Mouse (Mus musculus) NIH3T3 (cell line): ENCODE measurements around the gene Nectin1.

Experiments used
- DNase-seq: peaks from one replicate; pipeline ENCODE4 v3.0.0-alpha.2; 2012; ENCODE audit warnings: low read depth

The Nectin1 gene

DNA sequence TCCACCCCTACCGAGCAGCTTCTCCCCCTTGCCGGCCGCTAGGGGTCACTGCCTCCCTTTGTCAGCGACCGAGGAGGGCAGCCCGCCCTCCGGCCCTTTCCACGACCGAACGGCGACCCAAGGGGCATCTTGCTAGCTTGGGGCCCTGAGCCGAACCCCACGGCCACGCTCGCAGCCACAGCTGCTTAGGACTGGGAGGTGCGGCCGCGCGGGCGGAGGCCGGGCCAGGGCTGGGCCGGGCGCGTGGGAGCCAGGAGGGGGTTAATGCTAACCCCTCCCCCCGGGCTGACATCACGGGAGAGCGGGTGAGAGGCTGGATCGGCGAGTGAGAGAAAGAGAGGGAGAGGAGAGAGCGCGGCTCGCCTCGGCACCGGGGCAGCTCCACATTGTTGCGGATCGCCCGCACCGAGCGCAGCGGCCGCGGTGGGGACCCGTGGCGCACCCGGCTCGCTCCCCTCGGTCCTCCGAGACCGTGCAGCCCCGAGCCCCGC lies at the start of gene Nectin1:
Gene Nectin1 (plus strand): TSS at position 338 of the 491 bp plus-strand sequence.
- DNase-seq = peak; percentile 90

DNA sequence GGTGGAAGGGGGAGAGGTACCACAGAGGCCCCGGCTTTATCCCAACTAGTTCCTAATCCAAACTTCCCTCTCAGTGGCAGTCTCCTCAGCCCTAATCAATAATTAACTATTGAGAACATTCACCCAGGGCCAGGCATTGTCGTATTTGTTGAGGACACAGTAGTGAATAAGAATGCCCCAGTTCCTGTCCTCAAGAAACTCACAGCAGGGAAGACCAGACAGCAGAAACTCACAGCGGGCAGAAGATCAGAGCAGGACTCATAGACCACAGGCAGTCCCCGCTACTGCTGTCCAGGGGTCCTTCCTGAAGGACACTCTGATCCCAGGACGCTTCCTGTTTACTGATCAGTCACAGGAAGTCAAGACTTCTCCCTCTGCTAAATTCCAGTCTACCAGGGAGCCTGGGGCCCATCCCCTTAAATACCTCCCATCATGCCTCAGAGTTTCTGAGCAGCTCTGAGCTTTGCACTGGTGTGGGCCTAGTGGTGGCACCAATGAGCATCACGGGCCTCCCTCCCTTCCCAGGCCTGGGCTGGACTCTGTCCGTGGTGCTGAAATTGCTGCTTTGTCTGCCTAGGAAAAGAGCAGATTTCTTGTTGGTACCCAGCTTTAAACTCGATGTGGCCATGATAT lies 45.6 kb upstream of the Nectin1 start:
- DNase-seq = peak; percentile 89

DNA sequence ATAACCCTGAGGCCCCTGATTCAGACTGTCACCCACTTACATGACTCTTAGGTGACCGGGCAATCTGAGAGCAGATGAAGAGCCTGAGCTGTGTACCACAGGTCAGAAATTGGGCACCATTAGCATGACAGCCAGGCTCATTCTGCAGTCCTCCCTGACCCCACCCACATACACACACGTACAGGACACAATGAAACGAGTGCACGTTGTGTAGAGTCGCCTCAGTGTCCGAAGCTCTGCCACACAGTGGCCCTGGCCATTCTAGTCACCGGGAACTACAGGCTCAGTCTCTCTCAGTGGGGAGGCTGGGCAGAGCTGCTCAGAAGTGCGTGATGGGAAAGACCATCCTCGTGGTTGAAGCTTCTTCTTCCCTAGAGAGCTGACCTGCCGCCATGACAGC lies 44.9 kb upstream of the Nectin1 start:
- DNase-seq = no peak

DNA sequence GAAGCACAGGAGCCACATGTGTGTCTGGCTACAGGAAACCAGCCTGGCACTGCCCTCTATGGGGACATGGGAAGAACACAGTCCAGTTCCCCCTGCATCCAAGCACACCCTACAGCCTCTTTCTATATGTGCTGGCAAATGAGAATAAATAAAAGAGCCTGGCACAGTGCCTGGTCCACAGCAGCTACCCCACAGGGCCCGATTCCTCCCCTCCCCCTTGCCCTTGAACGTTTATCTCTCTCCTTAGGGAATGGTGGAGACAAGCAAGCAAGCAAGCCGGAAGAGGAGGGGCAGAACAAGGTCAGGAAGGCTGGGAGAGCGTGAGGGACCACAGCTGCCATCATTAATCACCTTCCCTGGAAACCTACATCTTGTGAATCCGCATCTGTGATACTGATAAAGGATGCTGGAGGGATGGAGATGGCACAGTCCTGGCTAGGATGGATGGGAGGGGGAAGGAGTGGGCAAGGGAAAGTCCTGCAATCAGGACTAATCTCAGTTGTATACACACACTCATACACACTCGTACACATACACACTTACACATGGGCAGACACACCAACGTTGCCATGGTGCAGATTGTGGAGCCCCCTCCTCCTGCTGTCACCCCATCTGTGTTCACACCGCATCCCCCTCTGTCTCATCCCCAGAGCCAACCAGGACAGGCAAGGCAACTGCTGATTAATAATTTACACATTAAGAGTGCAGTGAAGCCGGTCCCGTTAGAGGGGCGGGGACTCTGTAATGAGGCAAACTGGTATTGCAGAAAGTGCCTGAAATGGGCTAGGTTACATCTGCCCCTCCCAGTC lies 44.2 kb upstream of the Nectin1 start:
- no peak for DNase-seq

DNA sequence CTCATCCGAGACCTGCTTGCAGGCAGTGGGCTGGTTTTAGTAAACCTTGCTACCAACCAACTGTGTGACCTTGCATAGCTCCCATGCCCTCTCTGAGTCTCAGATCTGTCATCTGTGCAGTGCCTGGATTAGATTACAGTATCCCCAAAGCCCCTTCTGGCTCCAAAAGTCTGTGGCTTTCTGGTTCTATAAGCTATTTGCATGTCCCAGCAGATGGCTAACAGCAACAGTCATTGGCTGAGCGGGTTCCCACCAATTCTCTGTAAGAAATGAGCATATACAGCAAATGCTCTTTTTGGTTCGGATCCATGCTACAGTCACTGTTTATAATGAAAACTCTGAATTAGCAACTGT lies 43.6 kb upstream of the Nectin1 start:
- no peak for DNase-seq

DNA sequence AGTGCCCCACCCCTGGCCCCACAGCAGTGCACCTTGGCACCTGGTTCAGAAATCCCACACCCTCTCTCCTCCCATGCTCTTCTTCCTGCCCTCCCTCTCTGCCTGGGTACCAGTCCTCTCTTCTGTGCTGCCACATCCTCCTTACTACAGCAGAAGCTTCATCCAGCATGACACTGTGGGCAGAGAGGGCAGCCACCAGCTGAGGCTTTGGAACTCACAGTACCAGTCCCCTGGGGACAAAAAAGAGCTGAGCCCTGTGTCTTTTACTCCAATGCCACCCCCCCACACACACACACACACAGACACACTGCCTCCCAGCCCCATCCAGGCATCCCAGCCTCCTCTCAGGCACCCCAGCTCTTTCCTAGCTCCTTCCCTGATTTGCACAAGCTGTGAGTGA lies 42.0 kb upstream of the Nectin1 start:
- no peak for DNase-seq

DNA sequence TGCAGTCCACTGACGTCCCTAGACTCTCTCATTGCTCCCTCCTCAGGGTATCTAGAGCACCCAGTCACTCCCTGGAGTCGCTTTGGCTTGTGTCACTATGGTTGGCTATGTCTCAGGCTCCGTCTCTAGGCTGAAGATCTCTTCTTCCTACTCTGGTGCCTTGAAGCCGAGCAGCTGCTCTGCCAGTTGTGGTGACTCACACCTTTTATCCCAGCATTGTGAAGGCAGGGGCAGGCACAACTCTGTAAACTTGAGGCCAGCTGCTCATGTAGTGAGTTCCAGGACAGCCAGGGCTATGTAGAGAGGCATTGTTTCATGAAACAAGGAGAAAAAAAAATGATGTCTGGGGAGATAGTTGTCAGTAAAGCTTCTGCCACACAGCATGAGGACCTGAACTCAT lies 36.2 kb upstream of the Nectin1 start:
- peak; percentile 5 for DNase-seq

DNA sequence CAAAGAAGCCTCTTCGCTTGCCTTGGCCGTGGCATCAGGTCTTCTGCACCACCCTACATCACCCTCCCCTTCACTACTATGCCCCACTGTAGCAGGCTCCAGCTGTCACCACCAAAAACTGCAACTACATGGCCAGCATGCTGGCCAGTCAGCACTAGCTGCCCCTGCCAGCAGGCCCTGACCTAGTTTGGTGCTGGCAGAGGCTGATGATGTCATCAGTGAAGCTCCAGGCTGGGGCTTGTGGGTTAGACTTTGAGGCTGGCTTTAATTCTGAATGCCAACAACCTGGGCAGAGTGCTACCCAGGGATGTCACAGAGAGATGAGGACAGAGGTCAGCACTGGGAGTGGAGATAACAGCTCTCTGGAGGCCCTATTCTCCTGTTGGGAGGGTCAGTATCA lies 35.1 kb upstream of the Nectin1 start:
- DNase-seq = no peak

DNA sequence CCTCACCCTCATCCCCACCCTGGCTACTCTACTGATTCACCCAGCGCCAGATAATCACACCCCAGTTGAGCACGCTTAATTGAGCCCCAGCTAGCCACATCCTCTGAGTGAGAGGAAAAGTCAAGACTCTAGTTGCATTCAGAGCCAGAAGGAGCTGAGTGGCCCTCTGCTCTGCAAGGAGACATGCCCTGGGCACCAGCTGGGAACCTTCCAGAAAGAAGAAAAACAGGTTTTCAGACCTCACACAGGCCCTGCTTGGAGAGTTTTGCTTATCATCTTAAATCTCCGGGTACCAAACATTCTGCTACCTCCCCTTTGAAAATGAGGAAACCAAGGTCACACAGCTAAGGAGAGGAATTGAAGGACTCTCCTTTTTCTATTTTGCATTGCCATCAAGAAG lies 30.4 kb upstream of the Nectin1 start:
- DNase-seq = no peak

DNA sequence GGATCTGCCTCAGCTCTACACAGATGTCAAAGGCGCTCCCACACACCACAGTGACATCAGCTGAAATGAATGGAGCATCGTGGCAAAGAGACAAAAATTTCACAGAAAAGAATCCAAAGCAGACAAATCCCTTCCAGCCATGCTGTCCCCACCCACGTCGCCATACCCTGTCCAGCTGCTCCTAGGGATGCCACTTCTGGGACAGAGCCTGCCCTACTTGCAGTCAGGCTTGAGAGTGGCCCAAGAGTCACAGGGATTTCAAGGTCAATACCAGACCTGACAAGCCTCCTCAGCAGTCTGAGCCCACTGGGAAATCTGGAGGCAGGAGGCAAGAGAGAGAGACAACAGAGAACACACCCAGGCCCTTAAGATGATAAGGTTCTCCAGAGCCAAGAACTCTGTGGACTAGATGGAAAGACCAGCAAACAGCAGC lies 24.4 kb upstream of the Nectin1 start:
- no peak for DNase-seq

DNA sequence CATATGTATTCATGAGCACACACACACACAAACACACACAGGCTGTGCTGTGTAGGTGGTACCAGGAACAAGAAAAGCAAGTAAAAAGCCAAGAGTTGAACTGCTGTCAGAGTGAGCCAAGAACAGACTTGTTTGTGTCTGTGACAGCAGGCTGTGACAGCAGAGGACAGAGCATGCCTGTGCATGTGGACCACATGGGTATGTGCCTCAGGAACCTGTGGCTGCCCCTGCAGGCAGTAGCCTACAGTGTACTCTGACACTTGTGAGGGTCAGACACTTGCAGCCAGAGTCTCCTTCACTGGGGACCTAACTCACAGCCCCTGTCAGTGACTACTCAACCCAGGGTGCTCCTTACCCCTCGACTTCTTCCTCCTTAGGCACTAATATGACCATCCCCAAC lies 23.7 kb upstream of the Nectin1 start:
- DNase-seq = no peak

DNA sequence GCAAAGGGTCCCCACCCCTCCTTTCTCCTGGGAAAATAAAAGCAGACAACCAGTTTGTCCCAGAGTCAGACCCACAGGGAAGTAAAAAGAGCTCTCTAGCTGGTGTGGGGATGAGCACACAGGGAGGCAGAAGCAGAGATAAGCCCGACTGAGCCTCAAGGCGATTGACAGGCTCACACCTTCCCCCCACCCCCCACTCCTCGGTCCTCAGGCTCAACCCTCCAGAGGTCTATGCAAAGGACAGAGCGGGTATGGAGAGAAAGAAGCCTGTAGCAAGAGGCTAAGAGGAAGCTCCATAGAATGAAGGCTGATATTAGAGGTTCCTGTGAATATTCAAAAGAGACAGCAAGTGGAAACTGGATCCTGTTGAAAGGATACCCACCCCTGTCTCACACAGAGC lies 19.7 kb upstream of the Nectin1 start:
- DNase-seq = no peak

DNA sequence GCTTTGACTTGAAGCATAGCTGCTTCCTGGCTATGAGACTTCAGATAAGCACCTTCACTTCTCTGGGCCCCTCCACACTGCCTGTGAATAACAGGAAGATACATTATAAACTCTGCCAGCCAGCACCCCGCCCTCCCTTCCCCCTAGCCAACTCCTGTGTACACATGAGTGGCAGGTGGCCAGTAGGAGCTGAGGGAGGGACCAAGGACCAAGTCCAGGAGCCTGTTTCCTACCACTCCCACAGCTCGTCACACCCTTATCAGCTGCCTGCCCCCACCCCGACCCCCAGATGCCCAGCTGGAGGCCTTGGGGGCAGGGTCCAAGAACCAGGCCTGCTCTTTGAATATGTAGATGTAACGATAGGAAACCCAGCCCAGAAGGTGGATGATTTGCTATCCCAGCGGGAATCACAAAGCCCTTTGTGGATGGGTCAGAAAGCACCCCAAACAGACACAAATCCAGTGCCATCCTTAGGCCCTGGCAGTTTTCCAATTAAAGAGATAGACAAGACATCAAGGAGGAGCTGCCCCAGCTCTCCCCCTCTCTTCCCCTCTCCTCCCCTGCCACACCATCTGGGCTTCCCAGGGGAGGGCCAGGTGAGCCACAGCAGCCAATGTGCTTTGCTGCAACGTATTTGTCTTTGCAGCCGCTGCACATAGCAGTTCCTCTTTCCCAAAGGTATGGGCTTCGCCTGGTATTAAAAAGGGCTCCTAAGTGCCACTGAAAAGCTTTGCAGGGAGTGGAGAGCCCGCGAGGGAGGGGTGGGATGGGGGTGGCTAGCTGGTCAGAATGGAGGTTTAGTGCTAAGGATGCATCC lies 14.1 kb upstream of the Nectin1 start:
- DNase-seq = no peak

DNA sequence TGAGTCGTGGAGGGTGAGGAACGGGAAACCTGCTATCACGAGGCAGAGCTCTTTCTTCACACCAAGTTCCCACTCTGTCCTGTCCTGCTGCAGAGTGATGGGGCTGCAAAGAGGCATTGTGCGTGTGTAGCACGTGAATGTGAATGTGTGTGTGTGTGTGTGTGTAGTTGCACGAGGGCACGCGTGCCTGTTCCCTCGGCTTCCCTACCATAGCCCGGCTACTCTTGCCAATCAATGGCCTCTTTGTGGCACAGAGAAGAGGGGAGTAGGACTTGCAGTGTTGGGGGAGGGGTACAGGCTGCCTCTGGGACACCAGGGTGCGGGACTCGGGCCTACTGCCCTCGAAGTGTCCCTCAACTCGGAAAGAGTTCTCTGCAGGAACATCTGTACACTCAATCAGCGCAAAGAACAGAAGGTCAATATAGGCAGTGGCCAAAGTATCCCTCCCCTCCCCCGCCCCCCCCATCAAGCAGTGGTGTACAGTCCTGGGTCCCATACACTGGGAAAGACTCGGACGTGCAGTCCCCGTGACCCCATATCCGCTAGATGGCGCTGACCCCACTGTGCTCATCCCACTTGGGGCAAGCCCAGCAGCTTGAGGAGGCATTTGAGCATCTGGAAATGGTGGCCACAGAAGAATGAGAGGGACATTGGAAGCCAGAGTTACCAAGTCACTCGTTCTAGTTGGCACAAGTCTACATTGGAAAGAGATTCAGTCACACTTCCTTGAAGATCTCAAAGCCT lies 13.3 kb upstream of the Nectin1 start:
- peak; percentile 52 for DNase-seq

DNA sequence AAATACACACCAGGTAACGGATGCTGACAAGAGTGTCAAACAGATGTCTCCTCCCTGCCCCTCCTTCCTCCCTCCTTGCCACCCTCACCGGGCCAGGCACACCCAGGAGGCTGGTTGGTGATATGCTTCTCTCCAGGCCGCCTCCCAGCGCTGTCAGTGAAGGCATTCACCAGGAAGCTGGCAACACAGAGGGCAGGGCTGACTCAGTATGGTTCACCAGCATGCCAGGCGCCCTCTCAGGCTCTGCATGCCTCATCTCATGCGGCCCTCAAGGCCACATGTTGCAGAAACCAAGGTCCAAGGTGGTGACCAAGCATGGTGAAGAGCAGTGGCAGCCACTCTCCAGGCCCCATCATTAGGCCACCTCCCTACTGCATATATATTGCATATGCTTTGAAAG lies 11.9 kb upstream of the Nectin1 start:
- no peak for DNase-seq

DNA sequence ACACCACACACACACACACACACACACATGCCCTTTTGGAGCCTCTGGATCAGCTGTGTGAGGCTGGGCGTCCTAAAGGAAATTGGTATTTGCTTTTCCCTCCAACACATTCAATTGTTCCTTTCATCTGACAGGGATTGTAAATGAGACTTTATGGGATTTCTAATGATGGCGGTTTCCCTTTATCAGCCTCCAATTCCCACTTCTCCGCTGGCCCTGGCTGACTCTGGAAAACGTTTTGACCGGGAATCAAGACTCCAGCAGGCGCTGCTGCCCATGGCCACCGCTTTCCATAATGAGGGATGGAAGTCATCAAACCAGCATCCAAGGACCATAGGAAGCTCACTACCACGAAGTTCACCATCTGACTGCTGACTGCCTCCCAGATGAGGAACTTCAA lies 11.1 kb upstream of the Nectin1 start:
- no peak for DNase-seq

DNA sequence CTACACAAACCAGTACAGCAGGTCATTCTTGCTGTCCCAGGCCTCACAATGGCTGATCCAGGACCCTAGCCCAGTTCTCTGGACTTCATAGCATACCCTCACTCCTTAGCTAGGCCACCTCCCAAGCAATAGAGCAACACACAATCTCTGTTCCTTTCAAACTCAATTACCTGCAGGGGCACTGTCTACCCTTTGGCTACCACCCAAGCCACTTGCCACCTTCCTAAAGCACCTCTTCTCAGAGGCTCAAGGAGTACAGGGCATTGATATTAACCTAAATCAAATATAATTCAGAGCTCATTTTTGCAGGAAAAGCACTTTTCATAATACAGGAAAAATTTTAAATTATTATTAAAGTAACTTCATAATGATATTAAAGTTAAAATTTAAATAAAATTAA lies 8.8 kb upstream of the Nectin1 start:
- no peak for DNase-seq

DNA sequence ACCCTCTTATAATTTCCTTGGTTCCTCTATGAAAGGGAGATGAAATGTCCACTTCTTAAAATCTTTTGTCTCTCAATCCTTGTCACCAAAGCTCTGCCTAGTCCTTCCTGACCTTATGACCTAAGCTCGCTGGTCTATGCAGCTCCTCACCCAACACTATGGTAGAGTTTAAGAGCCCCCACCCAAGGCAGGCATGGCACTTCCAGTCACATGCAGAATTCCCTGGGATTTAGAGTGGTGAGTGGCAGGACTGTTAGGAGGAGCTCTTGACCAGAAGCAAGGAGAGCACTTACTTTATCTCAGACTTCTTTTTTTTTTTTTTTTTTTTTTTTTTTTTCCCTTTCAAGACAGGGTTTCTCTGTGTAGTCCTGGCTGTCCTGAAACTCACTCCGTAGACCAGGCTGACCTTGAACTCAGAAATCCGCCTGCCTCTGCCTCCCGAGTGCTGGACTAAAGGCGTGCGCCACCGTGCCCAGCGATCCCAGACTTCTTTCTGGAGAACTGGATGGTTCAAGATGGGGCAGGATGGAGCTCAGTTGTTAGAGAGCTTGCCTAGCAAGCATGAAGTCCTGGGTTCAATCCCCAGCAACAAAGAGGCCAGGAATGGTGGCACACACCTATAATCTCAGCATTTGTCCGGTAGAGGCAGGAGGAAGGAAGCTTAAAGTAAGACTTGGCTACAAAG lies 7.6 kb upstream of the Nectin1 start:
- no peak for DNase-seq

DNA sequence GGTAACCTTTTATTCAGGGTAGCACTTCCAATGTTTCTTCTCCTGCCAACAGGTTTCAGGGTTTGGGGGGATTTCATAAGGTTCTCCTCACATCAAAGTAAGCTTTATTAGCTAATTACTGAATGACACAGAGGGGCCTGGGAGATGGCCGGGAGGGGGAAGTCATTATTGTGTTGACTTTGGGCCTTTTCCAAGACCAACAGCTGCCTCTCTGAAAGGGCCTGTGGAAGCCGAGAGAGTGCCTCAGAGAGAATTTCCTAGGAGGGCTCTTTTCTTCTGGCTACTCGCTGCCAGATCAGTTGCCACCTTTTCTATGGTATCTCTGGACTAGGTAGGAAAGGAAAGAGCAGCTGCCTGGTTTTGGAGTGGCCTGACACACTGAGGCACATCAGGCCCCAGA lies 6.5 kb upstream of the Nectin1 start:
- no peak for DNase-seq

DNA sequence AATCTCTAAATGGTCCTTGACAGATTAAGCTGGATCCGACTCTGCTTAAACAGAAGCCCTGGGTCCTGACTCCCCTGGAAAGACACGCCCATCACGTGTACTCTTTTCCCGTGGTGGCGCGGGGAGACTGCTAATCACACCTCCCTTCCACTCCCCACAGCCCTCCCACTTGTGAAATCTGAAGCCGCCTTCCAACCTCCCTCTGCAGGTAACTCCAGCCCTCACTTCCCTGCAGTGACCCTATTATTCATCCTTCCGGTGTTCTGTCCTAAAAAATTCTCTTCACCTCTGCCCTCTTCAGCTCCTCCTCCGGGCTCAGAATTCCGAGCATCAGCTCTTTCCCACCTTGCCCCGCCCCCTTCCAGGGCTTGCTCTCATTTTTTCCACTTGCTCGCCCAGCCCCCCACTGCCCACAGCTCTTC lies 5.9 kb upstream of the Nectin1 start:
- DNase-seq = no peak

DNA sequence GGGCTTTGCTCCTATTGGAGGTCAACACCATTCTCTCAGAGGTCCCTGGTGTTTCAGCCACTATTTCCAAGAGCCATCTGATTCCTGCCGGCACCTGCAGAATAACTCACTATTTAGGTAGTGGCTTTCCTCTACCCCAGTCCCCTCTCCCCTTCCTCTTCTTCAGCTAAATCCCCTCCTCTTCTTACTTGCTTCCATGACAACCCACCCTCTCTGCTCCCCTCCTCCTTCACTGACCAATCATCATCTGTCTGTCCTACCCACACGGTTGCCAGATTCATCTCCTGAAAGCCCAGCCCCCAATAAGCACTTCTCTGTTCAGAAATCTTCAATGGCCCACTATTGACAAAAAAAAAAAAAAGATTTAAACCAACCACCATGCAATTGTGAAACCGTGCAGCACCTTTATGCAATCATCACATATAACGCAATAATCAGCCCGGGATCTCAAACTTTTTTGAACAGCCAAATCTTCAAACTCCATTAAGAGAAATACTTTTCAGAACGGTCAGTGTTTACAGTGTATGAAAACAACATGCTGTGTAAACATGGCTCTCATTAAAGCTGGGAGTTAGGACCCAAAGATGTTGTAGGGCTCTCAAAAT lies 5.2 kb upstream of the Nectin1 start:
- DNase-seq = no peak
